Mouse (Mus musculus): ENCODE measurements around the gene Il19. TPM values are rescaled to one million over a fixed set of nuclear protein-coding genes. Genes with fewer than 3 reads are reported as not detected.

The Il19 gene
- polyA plus RNA-seq, 1 experiment from 2014 or later: not detected

- no peaks in the 10 kb centered on the region for H3K4me1 ChIP-seq (replicated peaks; ENCODE audit: control insufficient read depth, insufficient read depth, low read length)
- H3K27ac ChIP-seq (ENCODE audit: low read depth, low read length): no peak overlapping the region
- no peak overlapping the region for H3K4me3 ChIP-seq (ENCODE audit: low read depth, low read length)
- 89% methylated on average over 7 of the region's 7 CpGs for WGBS
- no peak for ATAC-seq (replicated peaks; ENCODE audit: low FRiP score)
- no peak overlapping the region for H3K4me2 ChIP-seq
- no peaks in the 10 kb centered on the region for H3K36me3 ChIP-seq (ENCODE audit: control insufficient read depth, insufficient read depth, low read length)
- DNase-seq (ENCODE audit: low spot score): no peak
- H3K9ac ChIP-seq (ENCODE audit: low read depth, low read length): no peak overlapping the region
- H3K9me3 ChIP-seq (ENCODE audit: control insufficient read depth, low read length): no peaks in the 10 kb centered on the region
- no peaks in the 10 kb centered on the region for H3K27me3 ChIP-seq (replicated peaks; ENCODE audit: control insufficient read depth, insufficient read depth, low read length)
Observed at GRCm38 (mm10) chr1:130938192-130938591, 1.7 kb downstream of the Il19 start.

DNA sequence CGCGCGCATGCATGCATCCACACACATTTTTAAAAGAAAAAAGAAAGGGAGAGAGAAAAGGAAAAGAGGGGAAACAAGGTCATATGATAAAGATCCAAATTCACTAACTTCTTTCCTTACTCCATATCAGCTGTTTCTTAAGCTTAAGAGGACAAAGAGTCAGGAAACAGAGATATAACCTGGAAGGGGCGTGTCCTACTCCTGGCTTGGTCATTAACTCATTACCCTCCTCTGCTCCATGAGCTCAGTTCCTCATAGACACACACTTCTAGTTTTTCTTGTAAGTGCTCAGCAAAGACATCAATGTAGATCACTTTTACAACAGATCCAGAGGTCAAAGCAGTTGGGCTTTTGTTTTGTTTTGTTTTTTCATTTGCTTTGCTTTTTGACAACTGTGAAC is 2.7 kb downstream of the Il19 start:
- Histone ChIP-seq H3K4me3 (ENCODE audit: low read depth, low read length) (no peak overlapping the region), H3K9ac (ENCODE audit: low read depth, low read length) (no peak overlapping the region), H3K27ac (ENCODE audit: low read depth, low read length) (no peak overlapping the region), H3K4me2 (no peak overlapping the region), H3K9me3 (ENCODE audit: control insufficient read depth, low read length) (no peaks in the 10 kb centered on the region), H3K4me1 (replicated peaks; ENCODE audit: control insufficient read depth, insufficient read depth, low read length) (no peaks in the 10 kb centered on the region), H3K36me3 (ENCODE audit: control insufficient read depth, insufficient read depth, low read length) (no peaks in the 10 kb centered on the region), H3K27me3 (replicated peaks; ENCODE audit: control insufficient read depth, insufficient read depth, low read length) (no peaks in the 10 kb centered on the region)
- ATAC-seq (replicated peaks; ENCODE audit: low FRiP score) (no peak), DNase-seq (ENCODE audit: low spot score) (no peak)
- 82% methylated on average over 4 of the region's 4 CpGs for WGBS

- Histone ChIP-seq H3K9me3 (ENCODE audit: control insufficient read depth, low read length) (no peaks in the 10 kb centered on the region), H3K27ac (ENCODE audit: low read depth, low read length) (no peak overlapping the region), H3K9ac (ENCODE audit: low read depth, low read length) (no peak overlapping the region), H3K4me1 (replicated peaks; ENCODE audit: control insufficient read depth, insufficient read depth, low read length) (no peaks in the 10 kb centered on the region), H3K36me3 (ENCODE audit: control insufficient read depth, insufficient read depth, low read length) (no peaks in the 10 kb centered on the region), H3K4me2 (no peak overlapping the region), H3K4me3 (ENCODE audit: low read depth, low read length) (no peak overlapping the region), H3K27me3 (replicated peaks; ENCODE audit: control insufficient read depth, insufficient read depth, low read length) (no peaks in the 10 kb centered on the region)
- DNase-seq (ENCODE audit: low spot score) (no peak), ATAC-seq (replicated peaks; ENCODE audit: low FRiP score) (no peak)
- WGBS: 51% methylated on average over 6 of the region's 6 CpGs
Observed at GRCm38 (mm10) chr1:130936351-130936750, 3.6 kb downstream of the Il19 start.

GRCm38 (mm10) chr1:130926484-130926883 is 13.4 kb downstream of the Il19 start:
- H3K27me3 ChIP-seq (replicated peaks; ENCODE audit: control insufficient read depth, insufficient read depth, low read length): no peaks in the 10 kb centered on the region
- ATAC-seq (replicated peaks; ENCODE audit: low FRiP score): no peak
- H3K4me1 ChIP-seq (replicated peaks; ENCODE audit: control insufficient read depth, insufficient read depth, low read length): no peaks in the 10 kb centered on the region
- no peak overlapping the region for H3K9ac ChIP-seq (ENCODE audit: low read depth, low read length)
- H3K9me3 ChIP-seq (ENCODE audit: control insufficient read depth, low read length): no peaks in the 10 kb centered on the region
- H3K4me3 ChIP-seq (ENCODE audit: low read depth, low read length): no peak overlapping the region
- no peak overlapping the region for H3K4me2 ChIP-seq
- no peaks in the 10 kb centered on the region for H3K36me3 ChIP-seq (ENCODE audit: control insufficient read depth, insufficient read depth, low read length)
- H3K27ac ChIP-seq (ENCODE audit: low read depth, low read length): no peak overlapping the region
- DNase-seq (ENCODE audit: low spot score): no peak

DNA sequence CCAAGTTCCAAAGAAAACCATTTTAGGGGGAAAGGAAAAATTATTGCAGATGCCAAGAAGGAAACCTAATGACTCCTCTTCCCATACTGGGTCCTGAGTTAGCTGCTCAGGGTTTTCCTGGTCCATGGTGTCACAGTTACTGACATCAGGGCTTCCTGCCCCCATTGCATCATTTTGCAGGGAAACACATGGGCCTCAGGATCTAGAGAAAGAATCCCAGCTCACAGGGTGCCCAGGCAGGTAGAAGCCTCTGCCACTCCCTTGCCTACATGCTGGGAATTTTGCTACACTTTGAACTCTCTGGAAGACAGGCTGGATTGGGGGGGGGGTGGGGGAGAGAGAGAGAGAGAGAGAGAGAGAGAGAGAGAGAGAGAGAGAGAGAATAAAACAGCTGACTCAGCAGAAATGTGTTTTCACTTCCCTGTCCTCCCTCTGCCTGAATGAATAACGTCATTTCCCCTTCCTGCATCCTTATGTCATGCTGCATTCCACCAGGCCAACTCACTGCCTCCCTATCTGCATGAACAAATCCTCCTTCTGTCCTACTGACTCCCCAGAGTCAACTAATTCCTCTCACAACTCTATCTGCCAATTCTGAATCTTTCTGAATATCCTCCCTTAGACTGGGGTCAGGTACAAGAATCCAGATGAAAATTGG is 21.5 kb downstream of the Il19 start:
- no peak overlapping the region for H3K27ac ChIP-seq (ENCODE audit: low read depth, low read length)
- no peaks in the 10 kb centered on the region for H3K9me3 ChIP-seq (ENCODE audit: control insufficient read depth, low read length)
- no peaks in the 10 kb centered on the region for H3K36me3 ChIP-seq (ENCODE audit: control insufficient read depth, insufficient read depth, low read length)
- no peaks in the 10 kb centered on the region for H3K4me1 ChIP-seq (replicated peaks; ENCODE audit: control insufficient read depth, insufficient read depth, low read length)
- ATAC-seq (replicated peaks; ENCODE audit: low FRiP score) (no peak), DNase-seq (ENCODE audit: low spot score) (no peak)
- no peaks in the 10 kb centered on the region for H3K27me3 ChIP-seq (replicated peaks; ENCODE audit: control insufficient read depth, insufficient read depth, low read length)
- H3K9ac ChIP-seq (ENCODE audit: low read depth, low read length): no peak overlapping the region
- H3K4me3 ChIP-seq (ENCODE audit: low read depth, low read length): no peak overlapping the region
- H3K4me2 ChIP-seq: no peak overlapping the region
- 6% methylated on average over 1 of the region's 1 CpGs for WGBS

GRCm38 (mm10) chr1:130911401-130912010 is 28.4 kb downstream of the Il19 start, which contains the start of gene Il20:
Il20 (minus strand) TSS chr1:130911451.
- no peaks in the 10 kb centered on the region for H3K9me3 ChIP-seq (ENCODE audit: control insufficient read depth, low read length)
- WGBS: 87% methylated on average over 12 of the region's 12 CpGs
- no peak within 1 kb of the TSS for H3K27ac ChIP-seq (ENCODE audit: low read depth, low read length)
- no peak within 1 kb of the TSS for H3K9ac ChIP-seq (ENCODE audit: low read depth, low read length)
- no peaks in the 10 kb centered on the region for H3K27me3 ChIP-seq (replicated peaks; ENCODE audit: control insufficient read depth, insufficient read depth, low read length)
- ATAC-seq (replicated peaks; ENCODE audit: low FRiP score) (no peak), DNase-seq (ENCODE audit: low spot score) (no peak)
- no peaks in the 10 kb centered on the region for H3K4me1 ChIP-seq (replicated peaks; ENCODE audit: control insufficient read depth, insufficient read depth, low read length)
- no peak within 1 kb of the TSS for H3K4me2 ChIP-seq
- no peak within 1 kb of the TSS for H3K4me3 ChIP-seq (ENCODE audit: low read depth, low read length)
- H3K36me3 ChIP-seq (ENCODE audit: control insufficient read depth, insufficient read depth, low read length): no peaks in the 10 kb centered on the region

- WGBS: 71% methylated on average over 7 of the region's 7 CpGs
- Histone ChIP-seq H3K9ac (ENCODE audit: low read depth, low read length) (no peak overlapping the region), H3K4me3 (ENCODE audit: low read depth, low read length) (no peak overlapping the region), H3K27ac (ENCODE audit: low read depth, low read length) (no peak overlapping the region), H3K9me3 (ENCODE audit: control insufficient read depth, low read length) (no peaks in the 10 kb centered on the region), H3K4me2 (no peak overlapping the region), H3K36me3 (ENCODE audit: control insufficient read depth, insufficient read depth, low read length) (no peaks in the 10 kb centered on the region), H3K27me3 (replicated peaks; ENCODE audit: control insufficient read depth, insufficient read depth, low read length) (no peaks in the 10 kb centered on the region), H3K4me1 (replicated peaks; ENCODE audit: control insufficient read depth, insufficient read depth, low read length) (no peaks in the 10 kb centered on the region)
- ATAC-seq (replicated peaks; ENCODE audit: low FRiP score): no peak
- DNase-seq (ENCODE audit: low spot score): no peak
Observed at GRCm38 (mm10) chr1:130902505-130902904, 37.4 kb downstream of the Il19 start.

GRCm38 (mm10) chr1:130894468-130894867 is 45.4 kb downstream of the Il19 start:
- DNase-seq (ENCODE audit: low spot score) (no peak), ATAC-seq (replicated peaks; ENCODE audit: low FRiP score) (no peak)
- Histone ChIP-seq H3K4me3 (ENCODE audit: low read depth, low read length) (no peak overlapping the region), H3K27ac (ENCODE audit: low read depth, low read length) (no peak overlapping the region), H3K9ac (ENCODE audit: low read depth, low read length) (no peak overlapping the region), H3K27me3 (replicated peaks; ENCODE audit: control insufficient read depth, insufficient read depth, low read length) (no peaks in the 10 kb centered on the region; the same call in 1 of the 2 replicates), H3K36me3 (ENCODE audit: control insufficient read depth, insufficient read depth, low read length) (no peaks in the 10 kb centered on the region), H3K4me1 (replicated peaks; ENCODE audit: control insufficient read depth, insufficient read depth, low read length) (no peaks in the 10 kb centered on the region), H3K9me3 (ENCODE audit: control insufficient read depth, low read length) (no peaks in the 10 kb centered on the region), H3K4me2 (no peak overlapping the region)
- WGBS: 58% methylated on average over 6 of the region's 6 CpGs

Data from liver, embryonic 11.5 days (tissue).